Mouse (Mus musculus) bone marrow, adult 2 months (tissue): ENCODE results near the gene Igsf21. TPM values are rescaled to one million over a fixed set of nuclear protein-coding genes. Genes with fewer than 3 reads are reported as not detected.

ENCODE experiments used
- H3K27ac ChIP-seq: fragments of 200-500 bp; 2 replicates; pipeline ENCODE4 v1.5.1; 2012; ENCODE audit warnings: low read depth, mild to moderate bottlenecking, control low read depth, inconsistent platforms, low read length; ENCODE audit not compliant: control insufficient read depth, poor library complexity, insufficient read depth
- H3K4me1 ChIP-seq: fragments of 200-500 bp; 2 replicates; pipeline ENCODE4 v1.6.1; 2011; ENCODE audit warnings: low read length; ENCODE audit not compliant: control insufficient read depth, insufficient read depth
- H3K4me3 ChIP-seq: fragments of 200-500 bp; replicated peaks from 2 replicates; pipeline ENCODE3; 2011; ENCODE audit warnings: mild to moderate bottlenecking, low read depth, low read length, control low read depth; ENCODE audit not compliant: control insufficient read depth
- CTCF ChIP-seq: fragments of 200-500 bp; IDR thresholded peaks from 2 replicates; pipeline ENCODE4 v1.5.1; 2011; ENCODE audit warnings: low read length, control low read depth; ENCODE audit not compliant: control insufficient read depth, insufficient read depth
- POLR2A ChIP-seq: fragments of 200-500 bp; IDR thresholded peaks from 2 replicates; pipeline ENCODE4 v1.6.1; 2011; ENCODE audit warnings: low read depth, mild to moderate bottlenecking, control low read depth, low read length, borderline replicate concordance; ENCODE audit not compliant: control insufficient read depth
- WGBS: fragments of 180-500 bp; shearing (Covaris S2); methylation state at CpG from one replicate; pipeline ENCODE4 v1.1.7; 2018; 5-methylcytosine and 5-hydroxymethylcytosine counted together
- polyA plus RNA-seq: library from polyadenylated mRNA; stranded (reverse); fragments of >200 nt; gene quantifications from 2 replicates; pipeline ENCODE4 v1.2.4, GENCODE M21; 2011; ENCODE audit warnings: low replicate concordance; ENCODE audit not compliant: missing spikeins, insufficient read depth, insufficient read length

Igsf21 gene
- polyA plus RNA-seq, 1 experiment: not detected

DNA sequence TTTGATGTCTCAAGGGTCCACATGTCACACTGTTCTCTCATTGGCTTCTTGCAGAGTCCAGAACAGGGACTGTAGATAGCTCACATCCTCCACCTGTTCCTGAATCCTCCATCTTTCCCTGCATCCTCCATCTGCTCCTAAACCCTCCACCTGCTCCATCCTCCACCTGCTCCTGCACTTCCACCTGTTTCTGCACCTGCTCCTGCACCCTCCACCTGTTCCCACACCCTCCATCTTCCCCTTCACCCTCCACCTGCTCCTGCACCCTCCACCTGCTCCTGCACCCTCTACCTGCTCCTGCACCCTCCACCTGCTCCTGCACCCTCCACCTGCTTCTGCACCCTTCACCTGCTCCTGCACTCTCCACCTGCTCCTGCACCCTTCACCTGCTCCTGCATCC is 75.4 kb downstream of the Igsf21 start:
- no peak for TF ChIP-seq POLR2A
- TF ChIP-seq CTCF: no peak
- Histone ChIP-seq H3K4me1 (no peaks in the 10 kb centered on the region), H3K4me3 (no peak overlapping the region), H3K27ac (no peak overlapping the region)

DNA sequence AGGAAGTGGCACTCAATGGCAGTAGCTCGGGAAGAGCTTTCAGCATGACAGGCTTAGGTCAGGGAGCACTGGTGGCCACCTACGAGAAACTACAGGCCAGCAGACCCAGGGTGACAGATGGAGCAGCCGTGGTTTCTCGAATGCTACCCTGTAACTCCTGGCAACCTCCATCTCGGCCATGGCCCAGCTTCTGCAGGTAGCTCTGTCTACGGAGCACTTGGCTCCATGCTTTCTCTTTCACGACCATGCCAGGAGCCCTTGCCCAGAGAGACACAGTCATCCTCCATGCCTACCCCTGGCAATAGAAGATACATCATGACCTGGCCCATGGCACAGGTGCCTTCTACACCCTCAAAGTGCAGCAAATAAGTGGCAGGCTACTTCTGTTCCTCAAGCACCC is 80.7 kb downstream of the Igsf21 start:
- 60% methylated on average over 7 of the region's 7 CpGs for WGBS
- TF ChIP-seq POLR2A: no peak
- TF ChIP-seq CTCF: no peak
- Histone ChIP-seq H3K27ac (no peak overlapping the region), H3K4me1 (no peaks in the 10 kb centered on the region), H3K4me3 (no peak overlapping the region)

DNA sequence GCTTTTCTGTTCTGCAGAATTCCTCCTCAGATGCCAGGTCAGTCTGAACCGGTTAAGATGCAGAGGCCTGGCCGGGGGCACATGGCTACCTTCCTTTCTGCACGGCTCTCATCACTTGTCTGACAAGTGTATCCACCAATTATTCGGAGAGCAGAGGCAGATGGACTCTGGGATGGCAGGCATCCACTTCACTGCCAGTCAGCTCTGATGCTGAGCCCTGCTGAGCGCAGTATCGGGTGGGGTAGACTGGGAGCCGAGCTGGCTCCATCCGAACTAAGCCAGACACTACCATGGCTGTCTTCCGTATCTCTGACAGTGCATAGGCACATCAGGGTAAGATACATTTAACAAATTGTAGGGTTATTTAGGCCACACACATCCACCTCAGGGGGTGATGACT is 81.9 kb downstream of the Igsf21 start:
- H3K4me3 ChIP-seq: no peak overlapping the region
- H3K4me1 ChIP-seq: no peaks in the 10 kb centered on the region
- 84% methylated on average over 9 of the region's 9 CpGs for WGBS
- H3K27ac ChIP-seq: no peak overlapping the region
- no peak for TF ChIP-seq POLR2A
- TF ChIP-seq CTCF: no peak

DNA sequence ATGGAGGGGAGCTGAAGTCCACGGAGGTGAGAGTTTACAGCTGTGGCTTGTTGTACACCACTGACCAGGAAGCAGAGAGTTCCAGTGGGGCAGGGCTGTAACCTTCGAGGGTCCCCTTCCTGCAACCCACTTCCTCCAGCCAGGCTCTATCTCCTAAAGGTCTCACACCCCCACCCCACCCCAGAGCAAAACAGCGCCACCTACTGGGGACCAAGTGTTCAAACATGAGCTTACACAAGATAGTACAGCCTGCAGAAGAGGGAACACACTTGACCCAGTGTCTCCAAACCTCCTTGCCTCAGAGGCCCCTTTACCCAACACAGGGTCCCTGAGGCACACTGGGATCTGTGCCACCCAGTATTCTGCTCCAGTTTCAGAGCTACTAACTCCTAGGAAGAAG is 87.0 kb downstream of the Igsf21 start:
- WGBS: 22% methylated on average over 3 of the region's 3 CpGs
- TF ChIP-seq POLR2A (no peak), CTCF (no peak)
- no peak overlapping the region for H3K4me3 ChIP-seq

DNA sequence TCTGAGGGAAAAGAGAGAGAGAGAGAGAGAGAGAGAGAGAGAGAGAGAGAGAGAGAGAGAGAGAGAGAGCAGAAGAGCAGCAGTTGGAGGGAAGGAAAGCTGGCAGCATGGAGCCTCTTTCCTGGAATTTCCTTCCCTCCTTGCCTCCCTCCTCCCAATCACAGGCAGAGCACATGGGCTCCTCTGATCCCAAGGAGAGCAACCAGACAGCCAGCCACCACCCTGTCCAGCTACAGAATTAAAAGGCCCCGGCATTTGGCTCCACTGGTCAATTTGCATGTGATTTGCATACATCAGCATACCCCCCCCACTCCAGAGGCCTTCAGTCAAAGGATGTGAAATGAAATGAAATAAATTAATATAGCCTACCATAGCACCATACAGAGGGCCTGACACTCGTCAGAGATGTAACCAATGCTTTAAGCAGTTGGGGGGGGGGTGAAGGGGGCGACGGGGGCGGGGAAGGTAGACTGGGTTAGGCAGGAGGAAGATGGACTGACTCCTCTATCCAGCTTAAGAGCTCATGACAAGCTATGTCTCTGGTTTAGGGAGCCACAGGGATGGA is 91.6 kb downstream of the Igsf21 start:
- H3K4me1 ChIP-seq: no peaks in the 10 kb centered on the region
- TF ChIP-seq CTCF: no peak
- no peak for TF ChIP-seq POLR2A
- H3K4me3 ChIP-seq: no peak overlapping the region
- H3K27ac ChIP-seq: no peak overlapping the region
- 54% methylated on average over 5 of the region's 5 CpGs for WGBS

More for the DNA sequence above, 87.0 kb downstream of the Igsf21 start:
- Histone ChIP-seq H3K27ac (no peak overlapping the region), H3K4me1 (no peaks in the 10 kb centered on the region)

DNA sequence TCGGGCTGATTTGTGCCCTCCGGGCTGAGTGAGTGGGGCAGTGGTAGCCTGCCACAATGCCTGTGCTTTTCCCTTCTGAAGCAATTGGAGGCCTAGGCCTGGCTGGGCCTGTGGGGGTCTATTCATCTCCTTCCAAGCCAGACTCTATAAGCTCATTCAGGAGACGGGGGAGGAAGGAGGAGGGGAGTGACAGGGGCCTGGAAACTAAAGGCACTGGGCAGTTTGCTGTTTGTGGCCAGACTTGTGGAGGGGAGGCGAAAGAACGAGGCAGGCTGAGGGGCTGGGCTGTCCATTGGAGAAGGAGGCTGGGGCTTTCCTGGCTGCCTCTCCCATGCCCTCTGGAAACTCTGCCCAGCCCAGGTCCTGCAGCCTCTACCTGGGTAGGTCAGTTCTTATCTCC is 92.1 kb downstream of the Igsf21 start:
- Histone ChIP-seq H3K4me3 (no peak overlapping the region), H3K4me1 (no peaks in the 10 kb centered on the region), H3K27ac (no peak overlapping the region)
- TF ChIP-seq POLR2A: no peak
- no peak for TF ChIP-seq CTCF
- WGBS: 73% methylated on average over 5 of the region's 5 CpGs

DNA sequence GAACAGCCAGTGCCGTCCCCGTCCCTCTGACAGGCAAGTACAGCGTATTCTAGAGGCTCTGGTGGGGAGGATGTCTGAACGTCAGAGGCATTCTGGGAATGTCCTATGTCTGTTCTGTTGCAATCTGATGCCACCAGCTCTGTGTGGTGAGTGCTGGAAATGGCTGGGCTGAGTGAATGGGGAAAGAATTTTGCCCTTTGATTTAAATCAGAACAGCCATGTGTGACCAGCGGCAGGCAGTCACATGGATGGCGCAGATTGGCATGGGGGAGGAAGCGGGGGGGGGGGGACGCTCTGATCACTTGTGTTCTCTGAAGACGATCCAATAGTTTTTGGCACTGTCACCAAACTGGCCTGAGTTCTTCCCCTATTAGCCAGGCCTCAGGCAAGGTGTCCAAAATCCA is 92.9 kb downstream of the Igsf21 start:
- Histone ChIP-seq H3K27ac (no peak overlapping the region), H3K4me3 (no peak overlapping the region), H3K4me1 (no peaks in the 10 kb centered on the region)
- 58% methylated on average over 9 of the region's 9 CpGs for WGBS
- TF ChIP-seq POLR2A: no peak
- no peak for TF ChIP-seq CTCF

DNA sequence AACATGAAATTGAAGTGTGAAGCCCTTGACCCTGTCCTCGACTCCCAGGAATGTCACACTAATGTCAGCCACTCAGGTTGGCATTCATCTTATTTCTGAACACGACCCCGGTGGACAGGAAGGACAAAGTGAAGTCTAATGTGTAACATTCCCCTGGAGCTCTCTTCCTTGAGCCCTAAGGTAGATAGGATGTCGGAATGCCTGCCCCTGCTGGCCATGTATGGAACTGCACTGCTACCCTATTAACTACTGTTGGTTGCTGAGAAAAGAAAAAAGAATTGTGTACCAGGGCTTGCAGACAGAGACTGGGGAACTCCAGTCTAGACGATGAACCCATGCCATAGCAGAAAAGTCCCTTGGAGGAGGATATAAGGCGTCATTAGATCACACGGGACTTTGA is 93.5 kb downstream of the Igsf21 start:
- H3K4me3 ChIP-seq: no peak overlapping the region
- no peaks in the 10 kb centered on the region for H3K4me1 ChIP-seq
- no peak overlapping the region for H3K27ac ChIP-seq
- TF ChIP-seq POLR2A (no peak), CTCF (peak; percentile 52)
- 18% methylated on average over 7 of the region's 7 CpGs for whole genome bisulfite sequencing

DNA sequence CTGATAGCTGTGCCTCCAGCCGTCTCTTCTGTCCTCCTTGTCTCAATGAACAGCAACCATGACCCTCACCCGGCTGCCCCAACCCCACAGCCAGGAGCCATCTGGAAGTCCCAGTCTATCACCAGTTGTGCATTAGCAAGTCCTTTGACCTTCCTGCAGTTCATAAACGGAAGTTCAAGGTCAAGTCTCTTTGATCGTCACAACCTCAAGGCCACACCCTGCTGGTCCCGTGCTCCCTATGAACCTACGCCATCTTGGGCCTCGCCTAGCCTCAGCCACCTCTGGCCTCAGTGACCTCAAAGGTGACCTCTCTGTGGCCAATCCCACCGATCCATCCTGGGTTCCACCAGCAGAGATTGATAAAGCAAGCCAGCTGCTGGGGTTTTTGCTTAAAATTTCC is 96.9 kb downstream of the Igsf21 start:
- TF ChIP-seq CTCF (no peak), POLR2A (no peak)
- 76% methylated on average over 8 of the region's 8 CpGs for WGBS

More for the DNA sequence above, 96.9 kb downstream of the Igsf21 start:
- H3K27ac ChIP-seq: no peak overlapping the region
- no peak overlapping the region for H3K4me3 ChIP-seq
- H3K4me1 ChIP-seq: no peaks in the 10 kb centered on the region
